Mouse (Mus musculus) bone marrow macrophage, adult 2 months (primary cell): ENCODE measurements around the gene Zbtb2. TPM values are rescaled to one million over a fixed set of nuclear protein-coding genes. Genes with fewer than 3 reads are reported as not detected.

ENCODE experiments used
- H3K27ac ChIP-seq: 2 replicates; pipeline ENCODE4 v1.5.1; 2012; ENCODE audit warnings: low read depth, low read length; ENCODE audit not compliant: insufficient read depth
- H3K4me1 ChIP-seq: 2 replicates; pipeline ENCODE4 v1.6.1; 2012; ENCODE audit warnings: low read length; ENCODE audit not compliant: control insufficient read depth, insufficient read depth
- H3K4me3 ChIP-seq: 2 replicates; pipeline ENCODE4 v1.5.1; 2012; ENCODE audit warnings: mild to moderate bottlenecking, low read length, moderate library complexity; ENCODE audit not compliant: insufficient read depth
- CTCF ChIP-seq: IDR thresholded peaks from 2 replicates; pipeline ENCODE4 v1.5.1; 2012; ENCODE audit warnings: low read depth, mild to moderate bottlenecking, low read length, moderate library complexity
- POLR2A ChIP-seq: IDR thresholded peaks from 2 replicates; pipeline ENCODE4 v1.6.1; 2012; ENCODE audit warnings: mild to moderate bottlenecking, low read depth, low read length, borderline replicate concordance
- polyA plus RNA-seq: library from polyadenylated mRNA; stranded (reverse); fragments of >200 nt; gene quantifications from 2 replicates; pipeline ENCODE4 v1.2.4, GENCODE M21; 2012; ENCODE audit not compliant: missing spikeins, insufficient read depth, insufficient read length

Gene Zbtb2
- polyA plus RNA-seq, 1 experiment = 10.3 TPM

DNA sequence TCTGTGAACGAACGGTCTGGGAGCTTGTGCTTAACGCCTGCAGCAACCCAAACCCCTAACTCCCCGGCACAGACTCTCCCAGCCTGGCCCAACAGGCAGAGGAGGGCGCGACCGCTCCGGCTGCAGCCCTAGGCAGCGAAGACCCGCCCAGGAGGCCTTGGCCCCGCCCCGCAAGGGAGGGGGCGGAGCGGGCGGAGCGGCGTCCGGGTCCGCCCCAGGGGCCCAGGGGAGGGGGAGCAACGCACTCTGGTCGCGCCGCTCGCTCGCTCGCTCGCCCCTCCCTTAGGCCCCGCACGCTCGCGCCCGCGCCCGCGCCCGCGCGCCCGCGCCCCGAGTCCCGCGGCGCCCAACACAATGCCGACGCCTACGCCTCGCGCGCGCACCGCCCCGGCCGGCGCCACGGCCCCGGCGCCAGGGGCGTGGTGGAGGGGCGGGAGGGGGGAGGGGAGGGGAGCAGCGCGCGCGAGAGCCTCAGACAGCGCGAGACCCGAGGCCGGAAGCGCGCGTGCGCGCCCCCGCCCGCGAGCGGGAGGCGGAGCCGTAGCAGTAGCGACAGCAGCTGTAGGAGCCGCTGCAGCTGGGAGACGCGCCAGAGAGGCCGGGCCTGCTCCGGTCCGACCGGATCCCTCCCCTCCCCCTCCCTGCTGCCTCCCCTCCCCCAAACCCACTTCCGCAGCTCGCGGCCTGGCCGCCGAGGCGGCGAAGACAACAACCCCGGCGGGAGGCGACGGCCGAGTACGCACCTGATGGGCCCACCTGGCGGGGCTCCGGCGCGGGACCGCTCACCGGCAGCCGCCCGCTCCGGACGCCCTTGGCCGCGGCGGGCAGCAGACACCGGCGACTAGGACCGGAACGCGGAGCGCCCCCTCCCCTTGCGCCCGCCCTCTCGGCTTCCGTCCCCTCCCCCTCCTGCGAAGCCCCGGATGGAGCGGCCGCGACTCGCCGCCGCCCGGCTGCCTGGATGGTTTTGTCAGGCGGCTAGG lies 1.0 kb downstream of the Zbtb2 start:
- H3K27ac ChIP-seq = peak overlapping the region; percentile 96
- no peak for TF ChIP-seq POLR2A
- TF ChIP-seq CTCF = no peak
- peaks cover 35% of the 10 kb centered on the region for H3K4me1 ChIP-seq
- peak overlapping the region; percentile 85 for H3K4me3 ChIP-seq

DNA sequence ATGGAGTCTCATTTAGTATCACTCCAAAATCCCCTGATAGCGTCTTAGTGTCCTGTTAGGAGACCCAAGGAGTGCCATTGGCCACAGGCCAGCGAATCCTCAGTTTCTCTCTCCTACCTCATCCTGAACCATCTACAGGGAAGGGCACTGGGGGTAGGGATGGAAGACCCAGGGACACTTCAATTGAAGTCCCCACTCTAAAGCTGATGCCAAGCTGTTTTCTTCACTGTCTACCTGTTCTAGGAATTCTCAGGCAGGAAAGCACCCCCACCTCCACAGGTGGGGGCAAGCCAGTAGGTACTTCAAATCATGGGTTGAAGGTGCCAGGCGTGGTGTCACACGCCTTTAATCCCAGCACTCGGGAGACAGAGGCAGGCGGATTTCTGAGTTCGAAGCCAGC lies 3.7 kb downstream of the Zbtb2 start:
- no peak for TF ChIP-seq POLR2A
- TF ChIP-seq CTCF = no peak
- Histone ChIP-seq H3K4me1 (peaks cover 14% of the 10 kb centered on the region), H3K4me3 (no peak overlapping the region), H3K27ac (no peak overlapping the region)

DNA sequence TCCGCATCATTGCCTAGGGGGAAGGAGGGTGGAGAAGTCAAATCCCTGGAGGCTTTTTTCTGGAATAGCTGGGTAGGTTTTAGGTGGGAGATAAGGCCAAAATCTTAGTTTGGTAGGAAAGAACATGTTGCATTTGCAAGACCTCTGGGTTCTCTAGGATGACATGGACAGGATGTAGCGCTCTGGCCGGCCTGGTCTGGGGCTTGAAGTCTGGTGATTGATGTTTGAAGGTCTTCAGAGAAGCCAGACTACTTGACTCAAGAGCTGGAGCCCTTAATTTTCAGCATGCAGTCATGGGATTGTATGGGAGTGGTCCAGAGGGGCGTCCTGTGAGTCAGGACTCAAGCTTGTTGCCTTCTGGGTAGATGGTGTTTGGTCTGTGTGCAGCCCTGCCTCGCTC lies 7.2 kb downstream of the Zbtb2 start:
- TF ChIP-seq CTCF (no peak), POLR2A (no peak)
- Histone ChIP-seq H3K27ac (no peak overlapping the region), H3K4me3 (no peak overlapping the region), H3K4me1 (peaks cover 16% of the 10 kb centered on the region)

DNA sequence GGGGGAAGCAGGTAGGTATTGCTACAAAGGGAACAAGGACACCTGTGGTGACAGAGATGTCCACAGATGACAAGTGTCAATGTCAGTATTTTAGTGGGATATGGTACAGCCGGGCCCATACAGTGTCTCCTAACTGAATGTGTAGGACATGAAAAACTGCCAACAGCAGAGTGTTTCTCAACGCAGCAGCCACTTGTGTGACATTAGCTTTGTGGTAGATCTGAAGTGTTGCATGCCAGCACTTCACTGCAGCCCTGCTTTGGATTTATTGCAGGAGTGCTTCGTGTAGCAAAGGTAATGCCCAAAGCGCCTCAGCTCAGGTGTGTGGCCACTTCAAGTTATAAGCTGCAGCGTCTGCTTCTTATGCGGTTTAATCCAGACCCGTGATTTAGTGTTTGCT lies 11.0 kb downstream of the Zbtb2 start:
- no peak for TF ChIP-seq POLR2A
- no peak for TF ChIP-seq CTCF
- Histone ChIP-seq H3K4me1 (peaks cover 14% of the 10 kb centered on the region), H3K4me3 (no peak overlapping the region), H3K27ac (no peak overlapping the region)

DNA sequence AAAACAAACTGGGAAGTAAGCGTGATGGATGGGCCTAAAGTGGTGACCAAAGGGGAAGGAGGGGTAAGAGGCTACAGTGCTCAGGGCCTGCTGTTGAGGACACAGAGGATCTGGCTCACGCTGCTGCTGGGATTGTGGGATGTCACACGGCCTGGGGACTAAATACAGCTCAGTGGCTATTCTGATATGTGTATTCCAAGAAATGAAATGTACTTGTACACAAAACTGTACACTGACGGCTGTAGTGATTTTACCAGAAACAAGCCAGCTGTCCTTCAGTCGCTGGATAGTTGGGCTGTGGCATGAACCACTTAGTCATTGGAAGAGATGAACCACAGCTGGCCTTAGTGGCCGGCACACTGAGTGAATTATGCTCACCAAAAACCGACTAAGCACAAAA lies 11.4 kb downstream of the Zbtb2 start:
- Histone ChIP-seq H3K4me3 (no peak overlapping the region), H3K27ac (no peak overlapping the region), H3K4me1 (peaks cover 14% of the 10 kb centered on the region)
- TF ChIP-seq CTCF = no peak
- TF ChIP-seq POLR2A = no peak

DNA sequence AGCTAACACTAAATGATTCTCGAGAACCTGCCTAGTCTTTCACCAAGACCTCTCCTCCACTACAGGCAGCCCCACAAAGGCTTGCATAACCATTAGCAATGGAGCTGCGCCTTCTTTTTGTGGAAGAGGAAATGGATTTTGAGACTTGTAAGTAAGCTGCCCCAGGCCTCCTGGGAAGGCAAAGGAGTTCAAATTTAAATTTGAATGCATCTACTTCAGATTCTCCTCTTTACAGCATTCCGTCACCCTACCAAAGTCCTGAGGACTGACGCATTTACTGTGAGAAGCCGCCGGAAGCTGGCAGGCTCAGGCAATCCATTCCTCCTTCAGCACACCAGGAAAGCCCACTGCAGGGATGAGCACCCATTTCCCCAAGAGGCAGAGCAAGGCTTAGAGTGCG lies 12.6 kb downstream of the Zbtb2 start:
- Histone ChIP-seq H3K4me3 (no peak overlapping the region), H3K4me1 (peaks cover 14% of the 10 kb centered on the region), H3K27ac (no peak overlapping the region)
- TF ChIP-seq CTCF = no peak
- TF ChIP-seq POLR2A = no peak

DNA sequence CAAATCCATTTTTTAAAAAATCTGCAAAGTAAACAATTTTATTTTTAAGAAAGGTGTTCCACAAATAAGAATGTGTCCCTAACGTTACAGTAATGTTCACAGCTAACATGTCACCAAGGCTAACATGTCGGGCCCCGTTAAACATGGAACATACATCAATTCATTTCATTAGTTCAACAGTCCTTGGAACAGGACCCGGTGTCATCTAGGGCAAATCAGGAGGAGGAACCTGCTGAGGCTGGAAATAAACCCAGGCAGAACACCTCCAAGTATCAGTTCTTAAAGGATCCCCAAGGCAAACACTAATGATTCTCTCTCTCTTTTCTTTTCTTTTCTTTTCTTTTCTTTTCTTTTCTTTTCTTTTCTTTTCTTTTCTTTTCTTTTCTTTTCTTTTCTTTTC lies 13.2 kb downstream of the Zbtb2 start:
- no peak overlapping the region for H3K4me3 ChIP-seq
- peaks cover 14% of the 10 kb centered on the region for H3K4me1 ChIP-seq
- no peak for TF ChIP-seq POLR2A
- TF ChIP-seq CTCF = no peak
- H3K27ac ChIP-seq = no peak overlapping the region

DNA sequence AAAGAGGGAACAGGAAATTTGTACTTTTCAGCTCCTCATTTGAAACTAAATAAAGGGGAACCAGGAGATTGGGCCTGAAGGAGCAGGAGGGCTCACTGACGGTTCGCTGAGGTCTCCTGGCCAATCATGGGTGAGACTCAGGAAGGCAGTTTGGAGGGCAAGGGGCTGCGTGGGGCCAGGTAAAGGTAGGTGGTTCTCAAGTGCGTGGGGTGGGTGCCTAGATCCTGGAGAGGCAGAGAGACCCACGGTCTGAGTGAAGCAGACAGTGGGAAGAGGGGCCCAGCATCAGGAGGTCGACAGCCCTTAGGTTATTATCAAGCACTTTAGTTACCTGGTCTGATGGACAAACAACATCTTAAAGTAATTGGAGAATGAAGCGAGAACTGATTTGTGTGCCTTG lies 13.7 kb downstream of the Zbtb2 start:
- Histone ChIP-seq H3K4me1 (peaks cover 14% of the 10 kb centered on the region), H3K27ac (no peak overlapping the region), H3K4me3 (no peak overlapping the region)
- TF ChIP-seq POLR2A = no peak
- TF ChIP-seq CTCF = no peak

DNA sequence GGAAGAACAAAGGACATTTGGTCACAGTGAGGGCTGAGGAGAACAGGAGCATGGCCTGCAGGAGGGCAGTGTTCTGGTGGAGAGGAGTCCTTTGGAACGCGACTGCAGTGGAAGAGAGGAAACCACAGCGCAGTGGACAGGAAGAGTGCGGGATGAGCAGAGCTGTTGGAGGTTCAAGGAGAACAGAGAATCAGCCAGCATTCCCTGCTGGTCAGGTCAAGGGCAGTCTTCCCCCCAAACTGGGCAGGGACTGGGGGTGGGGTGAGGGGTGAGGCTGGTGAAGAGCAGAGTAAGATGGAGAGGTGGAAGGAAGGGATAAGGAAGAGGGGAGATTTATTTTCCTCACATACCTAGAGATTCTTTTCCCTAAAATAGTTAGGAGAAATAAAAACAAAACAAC lies 14.3 kb downstream of the Zbtb2 start:
- no peak overlapping the region for H3K27ac ChIP-seq
- TF ChIP-seq POLR2A = no peak
- no peak overlapping the region for H3K4me3 ChIP-seq

DNA sequence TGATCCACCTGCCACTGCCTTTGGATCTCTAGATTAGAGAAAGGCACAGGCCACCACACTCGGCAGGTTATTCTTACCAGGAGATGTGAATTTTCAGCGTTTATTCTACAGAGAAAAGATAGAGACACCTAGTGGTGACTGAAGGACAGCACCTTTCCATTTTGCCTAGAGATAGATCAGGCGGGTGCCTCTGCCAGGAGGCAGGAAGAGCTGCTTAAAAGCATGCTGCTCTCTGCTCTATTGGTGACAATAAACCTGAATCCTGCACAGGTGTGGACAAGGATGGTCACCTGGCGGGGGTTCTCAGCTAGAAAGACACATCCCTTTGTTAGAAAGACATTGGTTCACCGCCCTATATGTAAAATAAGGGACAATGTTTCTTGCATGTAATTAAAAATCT lies 15.9 kb downstream of the Zbtb2 start:
- TF ChIP-seq CTCF (peak; percentile 9; the same call in 1 of the 2 replicates), POLR2A (no peak)
- no peak overlapping the region for H3K27ac ChIP-seq
- no peak overlapping the region for H3K4me3 ChIP-seq
- H3K4me1 ChIP-seq = peaks cover 14% of the 10 kb centered on the region

More for the DNA sequence above, 14.3 kb downstream of the Zbtb2 start:
- H3K4me1 ChIP-seq = peaks cover 14% of the 10 kb centered on the region
